Comparison of ENCODE assay signal across 8 mouse cellular contexts in genomic region chr5:139798168-139798900, GRCm38 (mm10). TPM values are rescaled to one million over a fixed set of nuclear protein-coding genes. Genes with fewer than 3 reads are reported as not detected.
A peak's percentile ranks its signal among the peaks of the same experiment; 100 is the strongest.
DNase-seq lines count a peak whose midpoint lies in the region; ATAC-seq lines count a peak whose summit lies in the region.

No protein-coding gene starts in this region.

- H3K27ac ChIP-seq in kidney, embryonic 14.5 days (ENCODE audit: low read depth, low read length) = no peak overlapping the region
- peak overlapping the region; percentile 95 for H3K27ac ChIP-seq in forebrain, embryonic 13.5 days
- H3K27ac ChIP-seq in limb, embryonic 11.5 days (replicated peaks; ENCODE audit: low read depth, low read length) = no peak overlapping the region
- H3K27ac ChIP-seq in neural tube, embryonic 14.5 days (ENCODE audit: low read depth, low read length) = peak overlapping the region; percentile 91

- H3K36me3 ChIP-seq in kidney, embryonic 14.5 days (ENCODE audit: control insufficient read depth, insufficient read depth, low read length) = peaks cover 18% of the 10 kb centered on the region; the same call in 1 of the 2 replicates
- H3K36me3 ChIP-seq in forebrain, embryonic 13.5 days (ENCODE audit: poor library complexity, severe bottlenecking) = peaks cover 21% of the 10 kb centered on the region
- peaks cover 3% of the 10 kb centered on the region; the same call in 1 of the 2 replicates for H3K36me3 ChIP-seq in limb, embryonic 11.5 days (ENCODE audit: control insufficient read depth, insufficient read depth, low read length)
- 0 out of 2 replicates have a peak, but pooled peaks cover 3% of the 10 kb centered on the region for H3K36me3 ChIP-seq in neural tube, embryonic 14.5 days (ENCODE audit: control insufficient read depth, insufficient read depth, low read length)

- H3K9me3 ChIP-seq in kidney, embryonic 14.5 days (ENCODE audit: control insufficient read depth, low read length) = no peaks in the 10 kb centered on the region
- H3K9me3 ChIP-seq in forebrain, embryonic 13.5 days (replicated peaks) = no peaks in the 10 kb centered on the region
- no peaks in the 10 kb centered on the region for H3K9me3 ChIP-seq in limb, embryonic 11.5 days (ENCODE audit: control insufficient read depth, low read length)
- H3K9me3 ChIP-seq in neural tube, embryonic 14.5 days (ENCODE audit: control insufficient read depth, low read length) = no peaks in the 10 kb centered on the region

- H3K4me1 ChIP-seq in kidney, embryonic 14.5 days (ENCODE audit: control insufficient read depth, insufficient read depth, low read length) = peaks cover 31% of the 10 kb centered on the region
- peaks cover 56% of the 10 kb centered on the region for H3K4me1 ChIP-seq in forebrain, embryonic 13.5 days
- peaks cover 18% of the 10 kb centered on the region; the same call in 1 of the 2 replicates for H3K4me1 ChIP-seq in limb, embryonic 11.5 days (ENCODE audit: control insufficient read depth, insufficient read depth, low read length)
- peaks cover 35% of the 10 kb centered on the region for H3K4me1 ChIP-seq in neural tube, embryonic 14.5 days (ENCODE audit: control insufficient read depth, insufficient read depth, low read length)

- H3K4me3 ChIP-seq in kidney, embryonic 14.5 days (ENCODE audit: low read length) = no peak overlapping the region
- H3K4me3 ChIP-seq in forebrain, embryonic 13.5 days = peak overlapping the region; percentile 37
- H3K4me3 ChIP-seq in limb, embryonic 11.5 days (ENCODE audit: low read depth, low read length) = no peak overlapping the region
- peak overlapping the region; percentile 29 for H3K4me3 ChIP-seq in neural tube, embryonic 14.5 days (ENCODE audit: low read depth, low read length)

- H3K4me2 ChIP-seq in kidney, embryonic 14.5 days (replicated peaks; ENCODE audit: low read depth, low read length) = no peak overlapping the region
- peak overlapping the region; percentile 68 for H3K4me2 ChIP-seq in forebrain, embryonic 13.5 days
- H3K4me2 ChIP-seq in limb, embryonic 11.5 days (ENCODE audit: low read depth, severe bottlenecking) = no peak overlapping the region
- peak overlapping the region; percentile 60 for H3K4me2 ChIP-seq in neural tube, embryonic 14.5 days (ENCODE audit: low read depth, low read length)

- ATAC-seq in kidney, embryonic 14.5 days (ENCODE audit: low FRiP score, low TSS enrichment) = peak; percentile 24
- ATAC-seq in forebrain, embryonic 13.5 days = peak; percentile 3; the same call in 1 of the 2 replicates
- ATAC-seq in limb, embryonic 11.5 days (ENCODE audit: insufficient number of reproducible peaks, low FRiP score, low TSS enrichment, low read depth) = no peak
- peak; percentile 57 for ATAC-seq in neural tube, embryonic 14.5 days (ENCODE audit: low read depth)

- H3K9ac ChIP-seq in kidney, embryonic 14.5 days (ENCODE audit: low read depth, low read length) = 0 out of 2 replicates have a peak overlapping the region, but pooled peaks have one; percentile 7
- H3K9ac ChIP-seq in forebrain, embryonic 13.5 days = peak overlapping the region; percentile 65
- H3K9ac ChIP-seq in limb, embryonic 11.5 days (ENCODE audit: low read length) = no peak overlapping the region
- H3K9ac ChIP-seq in neural tube, embryonic 14.5 days (replicated peaks; ENCODE audit: low read depth, low read length) = peak overlapping the region; percentile 54

- H3K27me3 ChIP-seq in kidney, embryonic 14.5 days (ENCODE audit: control insufficient read depth, insufficient read depth, low read length) = no peaks in the 10 kb centered on the region
- H3K27me3 ChIP-seq in forebrain, embryonic 13.5 days = no peaks in the 10 kb centered on the region
- H3K27me3 ChIP-seq in limb, embryonic 11.5 days (ENCODE audit: control insufficient read depth, insufficient read depth, low read length) = no peaks in the 10 kb centered on the region
- H3K27me3 ChIP-seq in neural tube, embryonic 14.5 days (ENCODE audit: control insufficient read depth, insufficient read depth, low read length) = no peaks in the 10 kb centered on the region

- 48% methylated on average over 11 of the region's 12 CpGs for WGBS in kidney, embryonic 14.5 days
- 31% methylated on average over 12 of the region's 12 CpGs for WGBS in forebrain, embryonic 13.5 days
- 40% methylated on average over 12 of the region's 12 CpGs for WGBS in limb, embryonic 11.5 days
- 16% methylated on average over 12 of the region's 12 CpGs for WGBS in neural tube, embryonic 14.5 days

- no peak for DNase-seq in kidney, postnatal 10 days
- DNase-seq in limb, embryonic 11.5 days (ENCODE audit: low spot score) = peak; percentile 19
- no peak for DNase-seq in layer of hippocampus, adult 18-20 months (ENCODE audit: low spot score in 2 of 2)
- no peak for DNase-seq in gastrocnemius, postnatal 10 days
- no peak for DNase-seq in cerebellum, adult 9-10 months

RNA-seq across cellular contexts. Expression of gene Mafk, which starts 7.0 kb away (rescaled TPM):
- 2.5 and 5.3 TPM in 2 replicates for polyA plus RNA-seq in kidney, embryonic 14.5 days (2014; fragmentation: Nextera tagmentation; extraction: Ambion mirVana)
- 14.0 and 14.3 TPM in 2 replicates for polyA plus RNA-seq in forebrain, embryonic 13.5 days (2015; fragmentation: Nextera tagmentation; extraction: Ambion mirVana)
- polyA plus RNA-seq in limb, embryonic 11.5 days (2014; fragmentation: Nextera tagmentation; extraction: Ambion mirVana) = 4.6 and 5.1 TPM in 2 replicates
- polyA plus RNA-seq in neural tube, embryonic 14.5 days (2014; fragmentation: Nextera tagmentation; extraction: Ambion mirVana) = 5.7 and 8.9 TPM in 2 replicates
- total RNA-seq in layer of hippocampus, adult 18-20 months (2021) = 10 to 100 TPM; 10.3 to 13.0 TPM
- total RNA-seq in gastrocnemius, postnatal 10 days (2021) = 1 to 10 TPM; 8.8 to 9.6 TPM

RNA-seq across cellular contexts. Expression of gene Tmem184a, which starts 21.4 kb away (rescaled TPM):
- polyA plus RNA-seq in kidney, embryonic 14.5 days (2014; fragmentation: Nextera tagmentation; extraction: Ambion mirVana) = 3.7 and 4.9 TPM in 2 replicates
- 0.05 and 0.20 TPM in 2 replicates for polyA plus RNA-seq in forebrain, embryonic 13.5 days (2015; fragmentation: Nextera tagmentation; extraction: Ambion mirVana)
- 0.92 and 1.5 TPM in 2 replicates for polyA plus RNA-seq in limb, embryonic 11.5 days (2014; fragmentation: Nextera tagmentation; extraction: Ambion mirVana)
- 0.23 TPM in 1 of 2 replicates, not detected in the other for polyA plus RNA-seq in neural tube, embryonic 14.5 days (2014; fragmentation: Nextera tagmentation; extraction: Ambion mirVana)
- total RNA-seq in layer of hippocampus, adult 18-20 months (2021) = under 1 TPM in 1 of 2 experiments, not detected in 1; 0.30 TPM
- total RNA-seq in gastrocnemius, postnatal 10 days (2021) = under 1 TPM; 0.32 to 0.52 TPM

RNA-seq across cellular contexts. Expression of gene Ints1, which starts 22.9 kb away (rescaled TPM):
- polyA plus RNA-seq in kidney, embryonic 14.5 days (2014; fragmentation: Nextera tagmentation; extraction: Ambion mirVana) = 32.2 and 40.7 TPM in 2 replicates
- polyA plus RNA-seq in forebrain, embryonic 13.5 days (2015; fragmentation: Nextera tagmentation; extraction: Ambion mirVana) = 23.5 and 27.6 TPM in 2 replicates
- 33.7 and 40.5 TPM in 2 replicates for polyA plus RNA-seq in limb, embryonic 11.5 days (2014; fragmentation: Nextera tagmentation; extraction: Ambion mirVana)
- 35.4 and 39.6 TPM in 2 replicates for polyA plus RNA-seq in neural tube, embryonic 14.5 days (2014; fragmentation: Nextera tagmentation; extraction: Ambion mirVana)
- total RNA-seq in layer of hippocampus, adult 18-20 months (2021) = 10 to 100 TPM; 79.0 to 89.5 TPM
- total RNA-seq in gastrocnemius, postnatal 10 days (2021) = 10 to 100 TPM; 36.4 to 36.7 TPM

RNA-seq across cellular contexts. Expression of gene Gm26938, which starts 27.9 kb away (rescaled TPM):
- polyA plus RNA-seq in kidney, embryonic 14.5 days (2014; fragmentation: Nextera tagmentation; extraction: Ambion mirVana) = not detected in 2 replicates
- polyA plus RNA-seq in forebrain, embryonic 13.5 days (2015; fragmentation: Nextera tagmentation; extraction: Ambion mirVana) = not detected in 2 replicates
- not detected in 2 replicates for polyA plus RNA-seq in limb, embryonic 11.5 days (2014; fragmentation: Nextera tagmentation; extraction: Ambion mirVana)
- not detected in 2 replicates for polyA plus RNA-seq in neural tube, embryonic 14.5 days (2014; fragmentation: Nextera tagmentation; extraction: Ambion mirVana)
- not detected for total RNA-seq in layer of hippocampus, adult 18-20 months (2021)
- total RNA-seq in gastrocnemius, postnatal 10 days (2021) = not detected

RNA-seq across cellular contexts. Expression of gene Psmg3, which starts 28.4 kb away (rescaled TPM):
- polyA plus RNA-seq in kidney, embryonic 14.5 days (2014; fragmentation: Nextera tagmentation; extraction: Ambion mirVana) = 82.4 and 87.9 TPM in 2 replicates
- 85.5 and 88.5 TPM in 2 replicates for polyA plus RNA-seq in forebrain, embryonic 13.5 days (2015; fragmentation: Nextera tagmentation; extraction: Ambion mirVana)
- polyA plus RNA-seq in limb, embryonic 11.5 days (2014; fragmentation: Nextera tagmentation; extraction: Ambion mirVana) = 75.0 and 82.9 TPM in 2 replicates
- polyA plus RNA-seq in neural tube, embryonic 14.5 days (2014; fragmentation: Nextera tagmentation; extraction: Ambion mirVana) = 71.1 TPM in 2 replicates
- 10 to 100 TPM; 20.7 to 21.8 TPM for total RNA-seq in layer of hippocampus, adult 18-20 months (2021)
- 10 to 100 TPM in 1 of 2 experiments, 1 to 10 TPM in 1; 9.6 to 10.2 TPM for total RNA-seq in gastrocnemius, postnatal 10 days (2021)

Comparison
In these comparisons a context has a peak if more than half of its experiments do, and no peak if none do; other contexts are left out.
1. H3K27ac ChIP-seq: peak in forebrain, embryonic 13.5 days (single experiment) and neural tube, embryonic 14.5 days (single experiment); none in kidney, embryonic 14.5 days (single experiment) and limb, embryonic 11.5 days (single experiment).
2. H3K4me2 ChIP-seq: peak in forebrain, embryonic 13.5 days (single experiment) and neural tube, embryonic 14.5 days (single experiment); none in kidney, embryonic 14.5 days (single experiment) and limb, embryonic 11.5 days (single experiment).
3. H3K4me3 ChIP-seq: peak in forebrain, embryonic 13.5 days (single experiment) and neural tube, embryonic 14.5 days (single experiment); none in kidney, embryonic 14.5 days (single experiment) and limb, embryonic 11.5 days (single experiment).